Mouse (Mus musculus): Measurements from ENCODE around the gene Nrap.

GRCm38 (mm10) chr19:56353689-56354088, 36.1 kb downstream of the Nrap start:
- no peak for TF ChIP-seq POLR2A (IDR thresholded peaks at IDR 0.05; ENCODE audit: control insufficient read depth, low read depth, low read length)
- no peak for TF ChIP-seq CTCF (IDR thresholded peaks at IDR 0.05; ENCODE audit: control insufficient read depth, insufficient read depth, insufficient replicate concordance, low read depth, low read length)

Data from testis, adult 2 months (tissue).